Mouse (Mus musculus) olfactory bulb, adult 2 months (tissue): ENCODE data around the gene Syce3.

ENCODE experiments used
- CTCF ChIP-seq: fragments of 200-500 bp; IDR thresholded peaks from 2 replicates; pipeline ENCODE4 v1.5.1; 2012; ENCODE audit warnings: low read depth, mild to moderate bottlenecking, low read length, moderate library complexity; ENCODE audit not compliant: insufficient read depth
- POLR2A ChIP-seq: fragments of 200-500 bp; IDR thresholded peaks from 2 replicates; pipeline ENCODE4 v1.6.1; 2012; ENCODE audit warnings: mild to moderate bottlenecking, low read depth, low read length, moderate library complexity; ENCODE audit not compliant: insufficient read depth

DNA sequence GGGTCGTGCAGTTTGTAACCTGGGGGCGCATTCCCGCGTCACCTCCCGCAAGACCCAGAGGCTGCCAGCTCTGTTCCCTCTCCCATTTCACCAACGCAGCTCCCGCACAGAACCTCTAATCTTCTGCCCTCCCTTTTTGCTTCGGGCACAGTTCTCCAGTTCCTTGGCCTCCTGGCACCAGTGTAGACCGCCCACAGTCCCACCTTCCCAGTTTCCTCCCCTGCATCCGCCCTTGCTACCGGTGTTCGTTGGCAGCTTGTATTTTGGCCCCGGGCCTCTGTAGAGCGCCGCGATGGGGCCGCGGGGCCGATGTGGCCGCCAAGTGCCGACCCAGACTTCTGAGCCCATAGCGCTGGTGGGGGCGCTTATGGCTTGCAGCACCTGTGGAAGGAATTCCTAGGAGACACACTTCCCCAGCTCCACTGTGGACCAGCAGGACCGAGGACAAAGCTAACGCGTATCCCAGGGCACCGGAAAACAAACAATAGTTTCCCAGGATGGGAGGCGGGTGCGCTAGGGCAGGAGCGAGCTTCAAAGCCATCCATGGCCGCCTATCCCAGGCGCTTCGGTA is 31.4 kb downstream of the Syce3 start, which contains the start of gene Odf3b:
- no peak for TF ChIP-seq CTCF
- TF ChIP-seq POLR2A: no peak
